Mouse (Mus musculus): ENCODE results near the gene Nfatc3.

The Nfatc3 gene

DNA sequence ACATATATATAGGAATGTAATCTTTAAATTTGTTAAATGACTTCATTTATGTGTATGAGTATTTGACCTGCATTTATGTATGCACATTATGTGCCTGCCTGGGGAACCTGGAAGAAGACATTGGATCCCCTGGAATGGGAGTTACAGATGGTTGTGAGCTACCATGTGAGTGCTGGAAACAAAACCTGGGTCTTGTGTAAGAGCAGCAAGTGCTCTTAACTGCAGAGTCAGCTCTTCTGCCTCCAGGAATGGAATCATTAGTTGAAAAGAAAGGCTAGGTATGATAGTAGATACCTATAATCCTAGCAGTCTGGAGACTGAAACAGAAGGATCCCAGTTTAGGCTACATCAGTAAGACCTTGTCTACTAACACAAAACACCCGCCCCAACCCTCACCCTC, 67.4 kb downstream of the Nfatc3 start:
- no peak for DNase-seq (ENCODE audit: low read depth, low spot score)

DNA sequence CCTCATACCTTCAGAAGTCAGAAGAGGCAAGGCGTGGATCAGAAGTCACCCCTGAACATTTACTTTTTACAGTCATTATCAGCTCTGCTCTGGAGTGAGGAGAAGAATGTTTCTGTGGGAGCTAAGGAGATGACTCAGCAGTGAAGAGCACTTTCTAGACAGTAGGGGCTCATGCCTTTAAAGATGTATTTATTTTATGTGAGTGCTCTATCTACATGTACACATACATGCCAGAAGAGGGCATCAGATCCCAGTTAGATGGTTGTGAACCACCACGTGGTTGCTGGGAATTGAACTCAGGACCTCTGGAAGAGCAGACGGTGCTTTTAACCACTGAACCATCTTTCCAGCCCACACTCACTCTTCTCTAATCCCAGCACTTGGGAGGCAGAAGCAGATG, 68.4 kb downstream of the Nfatc3 start:
- no peak for DNase-seq (ENCODE audit: low read depth, low spot score)

DNA sequence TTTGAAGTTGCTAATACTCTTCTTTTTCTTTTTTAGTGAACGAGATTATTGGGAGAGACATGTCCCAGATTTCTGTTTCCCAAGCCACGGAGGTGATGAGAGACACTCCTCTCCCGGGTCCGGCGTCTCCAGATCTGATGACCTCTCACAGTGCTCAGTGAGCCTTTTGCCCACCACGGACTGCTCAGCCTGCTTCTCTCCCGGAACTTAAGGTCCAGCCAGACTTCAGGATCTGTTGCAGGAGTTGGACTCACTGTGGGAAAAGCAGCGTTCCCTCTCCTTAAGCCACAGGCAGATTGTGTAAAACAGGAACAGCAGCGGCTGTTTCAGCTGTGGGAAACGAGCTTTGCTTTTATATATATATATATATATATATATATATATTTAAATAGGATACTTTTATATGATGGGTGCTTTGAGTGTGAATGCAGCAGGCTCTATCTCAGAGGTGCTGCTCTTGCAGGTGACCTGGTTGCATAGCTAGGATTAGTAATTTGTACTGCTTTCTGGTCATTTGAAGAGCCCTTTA, 69.3 kb downstream of the Nfatc3 start:
- DNase-seq (ENCODE audit: low read depth, low spot score): no peak

DNA sequence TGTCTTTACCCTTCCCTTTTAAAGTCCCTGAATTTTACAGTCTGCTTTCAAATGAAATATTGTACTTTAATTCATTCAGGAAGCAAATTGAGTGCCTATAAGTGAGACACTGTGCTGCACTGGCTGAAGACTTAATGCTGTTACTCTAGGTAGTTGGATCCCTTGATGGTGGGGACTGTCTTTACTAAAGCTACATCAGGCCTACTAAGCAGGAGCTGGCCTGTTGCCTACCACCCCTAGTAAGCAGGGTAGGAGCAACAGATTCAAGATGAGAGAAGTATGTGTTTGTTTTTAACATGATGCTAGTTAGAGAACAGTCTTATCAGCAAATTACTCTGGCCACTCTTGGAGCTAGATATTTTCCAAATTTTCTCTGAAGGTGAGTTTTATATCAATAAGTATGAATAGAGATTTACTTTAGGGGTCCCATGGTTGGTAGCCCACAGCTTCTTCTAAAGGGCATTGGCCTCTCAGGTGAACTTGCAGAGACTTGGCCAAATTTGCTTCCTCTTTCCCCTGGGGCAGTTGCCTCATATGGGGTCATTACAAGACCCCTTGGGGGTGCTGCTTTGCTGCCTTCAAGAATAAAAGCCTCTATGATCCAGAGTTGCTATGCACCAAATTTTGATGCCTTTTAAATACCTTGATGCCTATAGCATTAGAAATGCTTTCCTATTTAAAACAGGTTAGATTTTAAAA, 70.7 kb downstream of the Nfatc3 start:
- no peak for DNase-seq (ENCODE audit: low read depth, low spot score)

DNA sequence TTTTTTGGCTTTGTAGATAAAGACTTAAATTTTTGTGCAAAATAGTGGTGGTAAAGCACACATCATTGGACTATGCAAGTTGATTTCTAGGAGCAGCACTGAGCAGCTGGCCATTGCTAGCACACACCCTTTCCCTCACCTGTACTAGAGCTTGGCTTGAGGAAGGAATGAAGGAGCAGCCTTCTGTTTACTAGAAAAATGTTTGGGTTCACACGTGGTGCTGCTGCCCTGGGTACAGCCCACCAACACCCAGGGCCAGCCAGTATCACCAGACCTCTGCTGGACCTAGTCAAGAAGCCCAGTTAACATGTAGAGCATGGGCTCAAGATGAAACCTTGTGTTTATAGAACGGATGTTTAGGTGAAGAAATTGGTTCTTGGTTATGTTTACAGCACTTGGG, 71.4 kb downstream of the Nfatc3 start:
- DNase-seq (ENCODE audit: low read depth, low spot score): no peak

DNA sequence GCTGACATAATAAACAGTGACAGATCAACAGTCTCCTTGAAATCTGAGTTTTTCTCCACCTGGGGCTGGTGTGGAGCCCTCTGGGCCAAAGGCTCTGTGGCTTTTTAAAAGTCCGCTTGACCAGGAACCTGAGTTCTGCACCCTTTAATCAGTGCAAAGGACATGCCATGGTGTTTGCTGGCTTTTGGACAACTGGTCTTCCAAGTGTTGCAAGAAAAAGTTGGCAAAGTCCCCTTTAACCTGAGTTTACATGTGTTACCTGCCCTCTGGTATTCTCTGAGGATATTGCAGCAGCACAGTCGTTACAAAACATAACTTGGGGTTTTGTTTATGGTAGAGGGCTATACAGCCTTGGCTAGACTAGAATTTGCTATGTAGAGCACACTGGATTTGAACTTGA, 71.9 kb downstream of the Nfatc3 start:
- no peak for DNase-seq (ENCODE audit: low read depth, low spot score)

DNA sequence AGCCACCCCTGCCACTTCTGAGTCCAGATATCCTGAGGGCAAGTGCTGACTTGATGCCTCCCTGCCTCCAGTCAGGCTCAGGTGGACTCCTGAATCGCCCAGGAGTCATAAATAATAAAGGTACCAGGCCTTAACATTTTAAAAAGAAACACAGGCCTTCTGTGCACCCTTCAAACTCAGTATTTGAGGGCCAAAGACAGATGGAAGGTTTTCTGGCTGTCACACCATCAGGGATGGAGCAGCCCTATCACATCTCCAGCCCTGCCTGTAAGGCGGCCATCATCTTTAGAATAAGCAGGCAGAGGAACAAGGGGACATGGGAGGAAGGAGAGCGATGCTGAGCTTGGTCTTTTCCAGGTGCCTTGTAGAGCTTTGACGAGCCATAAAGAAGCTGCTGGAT, 72.4 kb downstream of the Nfatc3 start:
- DNase-seq (ENCODE audit: low read depth, low spot score): no peak

DNA sequence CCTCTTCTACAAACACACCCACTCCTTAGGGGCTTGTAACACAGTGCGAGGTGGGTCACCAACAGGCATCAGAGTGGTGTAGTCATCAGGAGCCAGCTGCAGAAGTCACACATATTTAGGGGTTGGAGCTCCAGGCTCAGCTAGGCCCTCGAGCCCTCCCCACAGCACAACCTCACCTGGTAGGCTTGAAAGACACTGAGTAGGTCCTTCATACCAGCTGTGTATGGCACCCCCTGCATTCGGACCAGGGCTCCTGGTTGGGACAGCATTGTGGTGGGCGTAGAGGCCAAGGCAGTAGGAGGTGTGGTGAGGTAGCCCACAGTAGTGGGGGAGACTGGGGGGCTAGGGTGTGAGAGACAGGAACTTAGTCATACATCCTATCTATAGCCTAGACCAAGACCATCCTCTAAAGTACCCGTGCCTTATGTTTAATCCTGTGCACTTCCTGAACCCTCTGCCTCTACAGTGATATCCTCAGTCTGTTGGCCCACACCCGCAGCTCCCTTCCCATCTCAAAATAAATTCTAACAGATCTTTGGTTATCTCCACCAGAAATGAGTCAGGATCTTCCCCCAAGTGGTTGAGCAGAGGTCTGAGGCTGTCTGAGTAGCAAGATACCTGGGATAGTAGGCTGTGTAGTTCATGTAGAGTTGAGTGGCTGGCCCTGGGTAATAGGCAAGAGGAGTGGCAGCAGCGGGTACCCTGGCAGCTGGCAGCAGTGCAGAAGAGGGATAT, 73.0 kb downstream of the Nfatc3 start:
- no peak for DNase-seq (ENCODE audit: low read depth, low spot score)

DNA sequence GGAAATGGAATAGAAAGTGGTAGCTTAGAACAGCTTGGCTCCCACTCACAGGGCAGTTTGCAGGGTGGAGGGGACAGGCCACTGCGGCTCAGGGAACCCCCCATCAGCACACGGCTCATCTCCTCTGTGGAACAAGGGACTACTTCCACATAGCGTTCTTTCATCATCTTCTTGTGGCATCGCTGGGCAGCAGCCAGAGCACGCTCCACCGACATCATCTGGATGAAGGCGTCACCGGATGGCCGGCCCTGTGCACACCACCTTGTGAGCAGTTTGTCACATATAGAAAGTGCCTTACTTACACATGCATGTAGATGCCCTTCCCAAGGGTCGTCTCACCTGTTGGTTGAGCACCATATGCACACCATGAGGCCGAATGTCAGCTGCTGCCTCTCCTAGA, 73.7 kb downstream of the Nfatc3 start:
- no peak for DNase-seq (ENCODE audit: low read depth, low spot score)

DNA sequence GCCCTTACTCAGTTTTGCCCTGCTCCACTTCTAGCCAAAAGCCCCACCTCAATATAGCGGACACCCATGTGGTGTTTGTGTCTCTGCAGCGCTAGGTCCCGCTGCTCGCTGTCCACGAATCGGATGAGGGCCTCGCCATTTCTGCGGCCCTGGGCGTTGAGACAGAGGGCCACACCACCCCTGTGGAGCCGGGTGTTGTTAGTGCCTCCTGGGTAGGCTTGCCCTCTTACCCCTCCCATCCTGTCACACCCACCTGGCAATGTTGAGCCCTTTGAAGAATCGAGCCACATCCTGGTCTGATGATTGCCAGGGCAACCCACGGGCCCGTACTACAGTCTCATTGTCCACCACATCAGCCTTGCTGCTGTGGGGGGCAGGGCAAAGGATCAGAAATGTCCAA, 74.9 kb downstream of the Nfatc3 start:
- no peak for DNase-seq (ENCODE audit: low read depth, low spot score)

DNA sequence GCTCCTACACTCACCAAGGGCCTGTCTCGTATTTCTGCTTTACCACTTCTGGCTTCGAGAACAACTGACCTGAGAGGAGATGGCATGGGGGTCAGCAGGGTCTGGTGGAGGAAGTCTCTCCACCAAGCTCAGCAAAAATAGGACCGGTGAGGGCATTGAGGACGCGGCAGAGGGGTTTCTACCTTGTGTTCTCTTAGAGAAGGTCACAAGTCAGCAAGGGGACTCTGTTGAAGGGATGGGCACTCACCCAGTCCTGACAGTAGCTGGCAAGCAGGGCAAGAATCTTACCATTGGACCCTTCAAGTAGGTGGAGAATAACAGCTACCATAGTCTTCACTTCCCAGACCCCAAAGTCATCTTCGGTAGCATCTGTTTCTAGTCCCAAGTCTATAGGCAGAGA, 75.3 kb downstream of the Nfatc3 start:
- no peak for DNase-seq (ENCODE audit: low read depth, low spot score)

DNA sequence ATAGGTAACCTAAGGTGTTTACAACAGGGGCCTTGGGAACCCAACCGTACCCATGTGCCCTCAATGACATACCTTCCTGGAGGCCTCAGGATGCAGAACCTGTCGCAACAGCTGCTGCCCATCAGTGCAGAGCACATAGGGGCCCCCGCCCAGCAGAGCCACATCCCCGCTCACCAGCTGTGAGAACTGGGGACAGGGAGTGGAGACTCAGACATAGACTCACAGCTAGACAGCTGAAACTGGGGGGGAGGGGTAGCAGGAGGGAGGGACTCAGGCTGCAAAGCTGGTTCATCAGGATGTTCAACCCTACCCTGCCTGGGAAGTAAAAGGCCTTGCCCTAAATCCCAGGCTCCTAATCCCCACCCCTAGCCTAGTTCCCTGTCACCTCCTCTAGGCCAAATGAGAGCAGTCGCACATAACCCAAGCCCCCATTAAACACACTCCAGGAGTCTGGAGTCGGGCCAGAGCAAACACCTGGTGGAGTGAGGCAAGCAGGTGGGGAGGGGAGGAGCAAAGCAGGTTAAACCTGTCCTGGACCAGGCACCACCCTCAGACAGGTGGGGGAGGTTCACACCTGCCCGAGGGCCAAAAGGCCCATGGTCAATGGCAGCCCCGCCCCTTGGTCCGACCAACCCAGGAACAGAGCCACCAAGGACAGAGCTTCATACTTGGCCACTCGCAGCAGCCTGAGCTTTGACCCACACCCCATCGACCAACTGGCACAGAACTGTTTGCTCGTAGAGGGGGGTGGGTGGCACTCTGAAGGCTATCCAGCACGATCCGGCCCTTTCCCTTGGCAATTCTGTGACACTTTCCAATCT, 76.3 kb downstream of the Nfatc3 start:
- no peak for DNase-seq (ENCODE audit: low read depth, low spot score)

DNA sequence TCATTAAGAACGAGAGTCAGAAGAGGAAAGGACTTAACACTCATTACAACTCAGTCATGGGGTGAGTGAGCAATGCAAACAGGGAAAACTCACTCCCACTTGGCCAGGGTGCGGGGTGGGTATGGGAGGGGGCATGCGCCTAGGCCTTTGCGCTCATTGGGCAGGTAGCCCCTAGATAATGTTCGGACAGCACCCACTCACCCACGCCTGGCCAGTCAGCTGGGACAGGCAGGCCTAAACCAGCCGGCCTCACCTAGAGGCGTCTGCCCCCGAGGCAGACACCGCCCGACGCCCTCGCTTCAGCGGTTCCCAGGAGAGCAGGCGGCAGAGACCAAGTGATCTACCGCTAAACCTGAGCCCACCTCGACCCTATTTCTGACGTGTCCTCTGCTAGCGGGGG, 77.0 kb downstream of the Nfatc3 start:
- DNase-seq (ENCODE audit: low read depth, low spot score): no peak

DNA sequence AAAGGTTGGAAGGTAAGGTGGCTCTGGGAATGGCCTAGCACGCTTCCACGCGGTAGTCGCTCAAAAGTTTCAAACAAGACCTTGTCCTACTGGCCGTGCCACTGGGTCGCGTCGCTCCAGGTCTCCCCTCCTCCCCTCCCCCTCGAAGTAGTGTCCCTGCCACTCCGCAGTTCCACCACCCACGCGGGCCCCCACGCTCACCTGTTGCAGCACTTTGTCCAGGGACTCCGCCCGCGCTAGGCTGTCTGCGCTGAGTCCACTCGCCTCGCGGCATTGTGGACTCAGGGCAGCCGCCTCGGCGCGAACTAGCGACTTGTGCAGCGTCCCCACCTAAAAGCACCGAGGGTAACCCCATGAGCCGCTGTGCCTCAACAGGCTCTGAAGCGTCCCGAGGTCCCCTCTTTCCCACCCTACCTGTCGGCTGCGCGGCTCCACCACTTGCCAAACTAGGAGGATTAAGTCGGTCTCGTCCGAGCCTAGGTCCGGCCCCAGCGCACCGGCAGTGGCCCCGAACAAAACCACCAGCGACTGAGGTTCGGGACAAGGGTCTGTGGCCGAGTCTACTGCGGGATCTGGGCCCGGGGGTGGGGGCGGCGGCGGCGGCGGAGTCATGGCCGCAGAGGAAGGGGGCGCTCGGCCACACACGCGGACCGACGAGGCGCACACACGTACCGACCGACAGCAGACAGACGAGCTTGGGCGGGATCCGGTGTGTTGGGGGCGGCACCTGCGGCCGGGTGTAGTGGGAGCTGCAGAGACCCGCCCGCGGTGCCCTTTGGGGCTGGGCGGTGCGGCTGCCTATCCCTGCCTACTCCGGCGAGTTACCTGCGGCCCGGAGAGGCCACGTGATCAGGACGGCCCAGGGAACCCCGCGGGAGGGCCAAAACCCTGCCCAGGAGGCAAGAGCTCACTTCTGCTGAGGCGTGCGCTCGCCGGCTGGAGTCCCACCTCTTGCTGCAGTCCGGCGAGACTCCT, 77.8 kb downstream of the Nfatc3 start, which contains the start of gene Esrp2:
Esrp2 (minus strand) TSS at position 819 of the 975 bp plus-strand sequence.
- DNase-seq (ENCODE audit: low read depth, low spot score): no peak

DNA sequence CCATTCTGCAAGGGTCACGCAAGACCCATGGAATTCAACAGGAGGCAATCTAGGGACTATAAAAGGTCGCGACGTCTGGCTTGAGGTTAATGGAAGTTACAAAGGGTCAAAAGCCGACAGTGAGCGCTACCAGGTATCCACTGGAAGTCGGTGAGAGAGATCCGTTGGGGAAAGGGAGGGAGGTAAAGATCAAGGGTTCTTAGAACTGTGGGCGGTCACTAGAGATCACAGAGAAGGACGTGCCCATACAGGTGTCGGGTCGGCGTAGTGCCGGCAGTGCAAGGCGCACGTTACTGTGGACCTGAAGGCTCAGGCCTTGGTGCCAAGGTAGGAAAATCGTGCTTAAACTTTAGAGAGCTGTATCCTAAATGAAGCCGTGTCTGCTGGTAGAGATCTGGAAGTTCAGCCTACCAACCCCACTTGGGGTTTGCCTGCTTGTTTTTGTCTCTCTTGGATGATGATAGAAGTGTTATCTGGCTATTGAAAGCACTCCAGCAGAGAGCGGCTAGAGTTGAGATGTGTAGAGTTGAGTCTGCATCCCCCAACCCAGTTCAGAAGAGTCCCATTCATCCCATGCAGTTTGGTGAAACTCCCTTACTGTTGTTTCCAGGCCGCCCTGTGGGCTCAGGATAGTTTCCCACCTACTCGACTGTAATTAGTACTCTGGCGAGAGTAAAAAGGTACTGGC, 78.7 kb downstream of the Nfatc3 start:
- DNase-seq (ENCODE audit: low read depth, low spot score): no peak

DNA sequence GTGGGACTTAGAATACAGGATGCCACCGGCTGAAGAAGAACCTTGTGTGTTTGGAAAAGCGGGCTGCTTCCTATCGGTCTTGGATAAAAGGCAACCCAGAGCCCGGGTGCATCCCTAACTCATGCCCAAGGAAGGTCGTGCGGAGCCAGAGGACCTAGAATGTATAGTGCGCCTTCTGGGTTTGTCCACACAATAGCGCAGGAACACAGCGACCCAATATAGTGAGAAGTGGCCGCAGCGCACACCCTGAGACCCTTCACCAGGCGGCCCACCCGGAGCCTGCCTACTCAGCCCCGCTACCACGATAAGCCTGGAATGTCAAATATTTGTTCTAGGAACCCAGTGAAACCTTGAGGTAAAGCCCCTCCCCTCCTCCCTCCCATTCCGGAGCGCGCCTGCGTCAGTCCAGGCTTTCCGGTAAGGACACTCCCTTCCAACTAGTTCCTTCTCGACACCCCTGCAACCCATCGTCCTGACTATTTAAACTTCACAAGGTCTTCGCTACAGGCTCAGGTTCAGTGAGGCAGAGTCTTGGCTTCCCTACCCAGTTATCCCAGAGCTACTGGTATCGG, 79.4 kb downstream of the Nfatc3 start:
- DNase-seq (ENCODE audit: low read depth, low spot score): no peak

DNA sequence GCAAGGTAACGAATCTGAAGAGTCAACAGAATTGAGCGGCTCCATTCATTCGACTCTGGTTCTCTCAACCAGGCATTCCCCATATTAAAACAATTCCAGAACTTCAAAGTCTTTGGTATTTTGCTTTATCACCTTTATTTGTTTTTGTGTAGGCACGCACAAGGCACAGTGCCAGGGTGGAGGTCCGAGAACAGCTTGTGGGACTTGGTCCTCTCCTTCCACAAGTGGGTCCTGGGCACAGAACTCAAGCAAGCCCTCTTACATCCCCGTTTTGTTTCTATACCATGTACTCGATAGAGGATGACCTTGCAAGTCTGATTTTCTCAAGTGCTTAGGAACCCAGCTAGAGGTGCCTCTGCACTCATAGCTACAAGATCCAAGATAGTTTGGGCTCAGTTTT, 80.0 kb downstream of the Nfatc3 start:
- DNase-seq (ENCODE audit: low read depth, low spot score): no peak

DNA sequence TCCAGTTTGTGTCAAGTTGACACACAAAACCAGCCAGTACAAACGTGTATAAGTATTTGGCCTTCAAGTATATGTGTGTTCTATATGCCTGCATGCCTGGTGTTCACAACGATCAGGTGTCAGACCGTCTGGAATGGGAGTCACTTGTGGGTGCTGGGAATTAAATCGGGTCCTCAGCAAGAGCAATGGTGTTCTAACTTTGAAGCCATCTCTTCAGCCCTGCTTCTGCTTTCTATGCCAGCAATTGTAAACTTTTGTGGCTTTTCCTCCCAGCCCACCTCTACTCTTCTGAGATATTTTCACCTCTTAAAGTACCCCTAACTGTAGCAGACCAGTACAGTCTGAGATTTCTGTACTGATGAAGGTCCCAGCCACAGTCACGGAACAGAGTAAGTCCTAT, 81.6 kb downstream of the Nfatc3 start:
- DNase-seq (ENCODE audit: low read depth, low spot score): no peak

DNA sequence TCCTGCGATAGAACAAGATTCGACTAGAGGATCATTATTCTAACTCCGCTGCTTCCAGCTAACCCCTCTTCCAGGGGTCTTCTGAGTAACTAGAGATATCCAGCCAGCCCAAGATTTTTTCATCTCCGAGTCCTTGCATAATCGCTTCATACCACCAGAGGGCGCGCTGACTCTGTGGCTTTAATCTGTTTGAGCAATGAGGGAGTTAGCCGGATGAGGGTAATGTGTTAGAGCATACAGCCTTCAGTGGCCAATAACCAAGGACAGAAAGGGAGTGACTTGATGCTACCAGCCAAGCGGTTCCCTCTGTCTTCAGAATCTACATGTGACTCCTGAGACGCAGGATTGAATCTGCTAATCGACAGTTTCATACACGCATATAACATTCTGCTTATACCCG, 82.1 kb downstream of the Nfatc3 start:
- DNase-seq (ENCODE audit: low read depth, low spot score): peak; percentile 83

DNA sequence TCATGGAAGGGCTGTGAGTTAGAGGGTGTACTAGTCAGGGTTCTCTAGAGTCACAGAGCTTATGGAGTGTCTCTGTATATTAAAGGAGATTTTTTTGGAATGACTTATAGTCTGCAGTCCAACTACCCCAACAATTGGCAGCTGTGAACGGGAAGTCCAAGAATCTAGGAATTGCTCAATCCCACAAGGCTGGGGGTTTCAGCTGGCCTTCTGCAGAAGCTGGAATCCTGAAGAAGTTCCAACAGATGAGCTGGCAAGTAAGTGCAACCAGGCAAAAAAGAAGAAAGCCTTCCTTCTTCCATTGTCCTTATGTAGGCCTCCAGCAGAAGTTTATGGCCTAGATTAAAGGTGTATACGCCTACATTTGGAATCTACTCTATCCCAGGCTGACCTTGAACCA, 86.7 kb downstream of the Nfatc3 start:
- no peak for DNase-seq (ENCODE audit: low read depth, low spot score)

All from retina, postnatal 7 days (tissue).